Mouse (Mus musculus) C2C12 (cell line): ENCODE results near the gene Diexf.

Experiments
- CTCF ChIP-seq: IDR thresholded peaks from one replicate; pipeline ENCODE4 v1.5.1; 2011; ENCODE audit not compliant: control insufficient read depth, insufficient read depth, insufficient read length
- MAX ChIP-seq: IDR thresholded peaks from one replicate; pipeline ENCODE4 v1.6.1; 2011; ENCODE audit warnings: mild to moderate bottlenecking, control low read depth
- MYOD1 ChIP-seq: IDR thresholded peaks from one replicate; pipeline ENCODE4 v1.6.1; 2011; ENCODE audit warnings: low read depth; ENCODE audit not compliant: control insufficient read depth, insufficient read length
- USF1 ChIP-seq: IDR thresholded peaks from one replicate; pipeline ENCODE4 v1.6.1; 2011; ENCODE audit warnings: low read depth, mild to moderate bottlenecking, control low read depth, moderate library complexity

DNA sequence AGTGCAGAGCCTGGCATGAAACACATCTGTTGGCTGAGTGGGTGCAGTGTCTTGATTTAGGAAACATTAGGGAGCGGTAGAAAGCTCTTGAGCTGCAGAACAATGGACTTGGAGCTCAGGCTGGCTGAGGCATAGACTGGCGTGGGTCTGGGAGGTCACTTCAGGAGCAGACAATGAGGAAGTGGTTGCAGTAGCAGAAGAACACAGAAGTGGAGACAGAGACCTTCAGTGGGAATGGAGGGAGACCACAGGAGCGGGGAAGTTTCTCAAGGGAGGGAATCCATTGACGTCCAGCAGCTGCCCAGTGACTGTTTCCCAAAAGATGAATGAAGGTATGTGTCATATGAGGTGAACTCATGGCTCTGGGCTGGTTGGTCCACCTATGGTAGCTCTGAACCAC, 15.0 kb upstream of the Diexf start:
- TF ChIP-seq USF1 (no peak), MAX (no peak), CTCF (no peak), MYOD1 (no peak)
